Mouse (Mus musculus) lung, adult 2 months (tissue): ENCODE results near the gene Krt87. TPM values are rescaled to one million over a fixed set of nuclear protein-coding genes. Genes with fewer than 3 reads are reported as not detected.

Experiments
- DNase-seq: peaks from one replicate; pipeline ENCODE4 v3.0.0; 2022
- H3K4me1 ChIP-seq: fragments of 200-500 bp; 2 replicates; pipeline ENCODE4 v1.6.1; 2011; ENCODE audit warnings: low read length; ENCODE audit not compliant: control insufficient read depth, insufficient read depth
- H3K4me3 ChIP-seq: fragments of 200-500 bp; replicated peaks from 2 replicates; pipeline ENCODE3; 2011; ENCODE audit warnings: low read depth, mild to moderate bottlenecking, control low read depth, low read length; ENCODE audit errors: extremely low read depth
- CTCF ChIP-seq: fragments of 200-500 bp; IDR thresholded peaks from 2 replicates; pipeline ENCODE4 v1.5.1; 2011; ENCODE audit warnings: mild to moderate bottlenecking, low read length, control low read depth; ENCODE audit not compliant: insufficient read depth
- POLR2A ChIP-seq: fragments of 200-500 bp; IDR thresholded peaks from 2 replicates; pipeline ENCODE4 v1.6.1; 2011; ENCODE audit warnings: low read depth, mild to moderate bottlenecking, control low read depth, low read length, borderline replicate concordance; ENCODE audit errors: extremely low read depth
- WGBS: fragments of 180-500 bp; shearing (Covaris S2); methylation state at CpG from one replicate; pipeline ENCODE4 v1.1.7; 2018; 5-methylcytosine and 5-hydroxymethylcytosine counted together
- polyA plus RNA-seq: library from polyadenylated mRNA; depleted of rRNA; stranded (reverse); fragments of >200 nt; gene quantifications from 2 replicates; pipeline ENCODE4 v1.2.3, GENCODE M21; 2012; rRNA removed

The Krt87 gene
- polyA plus RNA-seq, 1 experiment = 0.44 TPM

DNA sequence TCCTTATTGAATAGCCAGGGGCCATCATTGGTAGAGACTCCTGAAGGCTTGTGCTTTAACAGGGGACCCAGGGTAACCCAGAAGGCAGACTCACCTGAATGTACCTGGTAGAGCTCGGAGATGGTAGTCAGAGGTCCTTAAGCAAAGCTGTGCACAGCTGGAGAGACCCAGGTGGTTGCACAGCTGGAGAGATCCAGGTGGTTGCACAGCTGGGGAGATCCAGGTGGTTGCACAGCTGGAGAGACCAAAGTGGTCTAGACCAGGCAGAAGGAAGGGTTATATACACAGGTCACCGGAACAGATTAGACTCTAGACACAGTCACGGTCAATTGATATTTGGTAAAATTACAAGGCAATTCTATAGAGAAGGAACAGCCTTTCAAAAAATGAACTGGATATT is 41.7 kb downstream of the Krt87 start:
- Histone ChIP-seq H3K4me3 (no peak overlapping the region), H3K4me1 (no peaks in the 10 kb centered on the region; the same call in 1 of the 2 replicates)
- no peak for DNase-seq
- WGBS = 87% methylated on average over 3 of the region's 3 CpGs
- no peak for TF ChIP-seq POLR2A
- TF ChIP-seq CTCF = no peak

DNA sequence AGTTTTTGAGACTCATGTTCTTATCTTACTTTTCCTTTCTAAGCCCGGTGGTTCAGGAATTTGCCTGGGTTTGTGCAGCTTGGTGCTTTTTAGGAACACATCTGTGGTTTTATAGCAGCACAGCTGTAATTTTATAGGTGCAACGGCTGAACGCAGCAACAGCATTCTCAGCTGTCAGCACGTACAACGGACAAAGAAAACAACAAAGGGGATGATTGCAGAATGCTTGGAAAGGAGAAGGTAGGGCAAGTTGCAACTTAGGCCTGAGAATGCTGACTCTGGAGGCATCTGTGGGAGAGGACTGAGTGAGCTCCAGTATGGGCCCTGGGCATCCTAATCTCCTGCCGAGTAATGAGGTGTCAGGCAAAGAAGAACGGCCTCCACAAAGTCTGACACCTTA is 42.1 kb downstream of the Krt87 start:
- H3K4me1 ChIP-seq = no peaks in the 10 kb centered on the region; the same call in 1 of the 2 replicates
- WGBS = 48% methylated on average over 7 of the region's 7 CpGs
- TF ChIP-seq POLR2A (no peak), CTCF (no peak)
- no peak for DNase-seq
- H3K4me3 ChIP-seq = no peak overlapping the region

DNA sequence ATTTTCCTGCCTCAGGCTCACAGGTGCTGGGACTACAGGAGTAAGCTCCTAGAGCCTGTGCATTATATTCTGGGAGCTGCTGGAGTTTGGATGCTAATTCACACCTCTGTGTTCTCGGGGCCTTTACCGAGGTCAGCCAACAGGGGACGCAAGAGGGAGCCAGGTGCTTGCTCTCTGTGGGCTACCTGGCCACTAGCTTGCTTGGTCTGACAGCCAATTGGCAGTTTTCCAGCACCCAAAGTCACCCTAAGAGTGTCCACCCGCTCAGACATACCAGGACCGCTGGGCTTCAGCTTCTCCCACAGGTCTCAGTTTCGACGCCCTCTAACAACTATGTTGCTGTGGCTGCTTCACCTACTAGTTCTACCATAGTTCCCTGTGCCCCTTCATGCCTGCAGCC is 43.7 kb downstream of the Krt87 start:
- 68% methylated on average over 7 of the region's 7 CpGs for WGBS
- Histone ChIP-seq H3K4me3 (no peak overlapping the region), H3K4me1 (no peaks in the 10 kb centered on the region; the same call in 1 of the 2 replicates)
- no peak for TF ChIP-seq POLR2A
- peak; percentile 36; the same call in 1 of the 2 replicates for TF ChIP-seq CTCF
- no peak for DNase-seq

DNA sequence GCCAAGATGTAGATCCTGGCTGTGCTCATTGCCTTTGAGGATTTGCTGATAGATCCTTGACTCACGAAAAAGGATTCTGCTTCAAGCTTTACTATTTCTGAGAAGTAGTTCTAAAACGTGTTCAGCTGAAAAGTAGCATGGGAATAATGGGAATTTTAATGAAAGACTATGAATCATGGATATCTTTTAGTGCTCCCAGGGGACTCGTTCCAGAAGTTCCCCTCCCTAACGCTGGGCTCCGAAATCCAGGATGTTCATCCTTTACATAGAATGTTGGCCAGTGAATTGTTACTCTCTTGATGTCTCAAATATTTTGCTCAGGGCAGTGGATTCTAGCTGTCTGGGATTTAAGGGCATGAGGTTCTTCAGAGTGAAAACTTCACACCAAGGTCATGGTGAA is 46.4 kb downstream of the Krt87 start:
- H3K4me3 ChIP-seq = no peak overlapping the region
- peaks cover 9% of the 10 kb centered on the region for H3K4me1 ChIP-seq
- 82% methylated on average over 5 of the region's 5 CpGs for WGBS
- no peak for DNase-seq
- TF ChIP-seq CTCF (no peak), POLR2A (no peak)

DNA sequence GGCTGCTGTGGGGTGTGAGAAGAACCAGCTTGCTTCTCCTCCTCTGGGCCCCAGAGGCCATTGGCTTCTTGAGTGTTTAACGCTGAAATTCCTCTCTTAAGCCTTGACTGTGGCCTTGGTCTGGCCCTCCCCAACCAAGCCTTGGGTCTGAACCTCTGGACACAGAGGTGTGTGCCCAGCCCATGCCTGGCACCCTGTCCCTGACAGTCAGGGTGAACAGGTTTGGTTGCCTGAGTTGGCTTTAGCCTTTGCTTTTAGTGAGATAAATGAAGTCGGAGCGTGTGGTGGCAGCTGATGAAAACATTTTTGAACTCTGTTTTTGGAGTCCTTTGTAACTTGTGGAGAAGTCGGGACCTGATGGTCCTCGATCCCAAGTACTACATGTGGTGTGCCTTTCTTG is 48.4 kb downstream of the Krt87 start:
- TF ChIP-seq CTCF (no peak), POLR2A (no peak)
- no peak for DNase-seq
- Histone ChIP-seq H3K4me1 (peaks cover 9% of the 10 kb centered on the region), H3K4me3 (no peak overlapping the region)
- 82% methylated on average over 5 of the region's 5 CpGs for WGBS

DNA sequence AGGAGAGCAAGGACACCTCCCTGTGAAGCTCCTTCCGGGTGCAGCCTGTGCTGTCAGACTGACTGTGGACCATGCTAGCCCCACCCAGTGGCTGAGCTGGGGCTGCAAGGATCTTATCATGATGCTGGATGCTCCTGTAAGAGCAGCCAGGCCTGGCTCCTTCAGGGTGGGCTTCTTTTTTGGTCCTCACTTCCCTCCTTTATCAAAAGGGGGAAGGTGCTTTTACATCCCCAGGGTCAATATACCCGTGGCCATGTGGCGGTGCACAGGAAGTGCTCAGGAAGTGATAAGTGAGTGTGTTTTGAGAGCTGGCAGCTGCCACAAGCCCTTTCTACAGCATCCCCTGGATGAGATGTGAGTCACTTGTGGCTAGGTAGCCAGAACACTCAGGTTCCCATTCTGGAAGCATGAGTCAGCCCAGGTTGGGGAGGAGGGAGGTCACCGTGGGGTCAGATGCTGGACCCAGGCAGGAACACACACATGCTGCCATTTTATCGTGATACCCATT is 50.5 kb downstream of the Krt87 start:
- WGBS = 10% methylated on average over 5 of the region's 5 CpGs
- DNase-seq = peak; percentile 50

DNA sequence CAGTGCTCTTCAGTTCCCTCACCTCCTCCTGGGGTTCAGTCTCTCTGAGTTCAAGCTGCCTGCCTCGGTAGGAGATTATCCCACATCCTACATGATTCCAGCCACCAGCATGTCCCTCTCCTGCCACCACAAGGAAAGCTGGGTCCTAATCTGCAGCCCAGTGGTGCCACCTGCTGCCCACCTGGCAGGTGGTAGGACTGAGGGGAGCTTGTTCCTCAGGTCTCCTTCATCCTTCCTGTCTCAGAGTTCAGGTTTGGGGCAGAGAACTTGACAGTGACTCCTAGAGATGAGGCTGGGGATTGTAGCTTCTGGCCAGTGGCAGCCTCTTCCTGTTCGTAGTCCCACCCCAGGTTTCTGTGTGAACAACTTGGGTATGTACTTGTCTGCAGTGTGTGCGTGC is 51.4 kb downstream of the Krt87 start:
- DNase-seq = peak; percentile 66
- WGBS = 64% methylated on average over 3 of the region's 3 CpGs
- Histone ChIP-seq H3K4me3 (no peak overlapping the region), H3K4me1 (peaks cover 9% of the 10 kb centered on the region; the same call in 1 of the 2 replicates)
- TF ChIP-seq POLR2A = no peak
- TF ChIP-seq CTCF = peak; percentile 81

More for the DNA sequence above, 50.5 kb downstream of the Krt87 start:
- TF ChIP-seq CTCF (peak; percentile 65), POLR2A (no peak)
- Histone ChIP-seq H3K4me1 (peaks cover 9% of the 10 kb centered on the region; the same call in 1 of the 2 replicates), H3K4me3 (no peak overlapping the region)

DNA sequence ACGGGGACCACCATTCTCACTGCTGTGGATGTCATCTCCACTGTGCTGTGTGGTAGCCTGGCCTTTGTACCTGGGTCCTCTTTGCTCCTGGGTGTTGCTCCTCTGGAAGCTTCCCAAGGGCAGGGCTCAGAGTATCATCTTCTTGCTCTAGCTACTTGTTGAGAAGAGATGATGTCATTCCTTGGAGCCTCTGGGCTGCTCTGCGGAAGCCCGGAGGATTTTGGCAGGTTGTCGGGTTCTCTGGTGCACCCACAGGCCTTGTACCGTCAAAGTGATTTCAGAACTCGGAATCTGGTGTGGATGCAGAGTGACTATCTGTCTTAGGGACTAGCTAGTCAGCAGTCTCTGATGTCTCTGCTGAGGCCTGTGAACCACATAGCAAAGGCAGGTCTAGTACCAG is 53.5 kb downstream of the Krt87 start:
- no peak for TF ChIP-seq POLR2A
- no peak for TF ChIP-seq CTCF
- peaks cover 23% of the 10 kb centered on the region for H3K4me1 ChIP-seq
- 69% methylated on average over 6 of the region's 6 CpGs for WGBS
- H3K4me3 ChIP-seq = no peak overlapping the region
- DNase-seq = no peak

DNA sequence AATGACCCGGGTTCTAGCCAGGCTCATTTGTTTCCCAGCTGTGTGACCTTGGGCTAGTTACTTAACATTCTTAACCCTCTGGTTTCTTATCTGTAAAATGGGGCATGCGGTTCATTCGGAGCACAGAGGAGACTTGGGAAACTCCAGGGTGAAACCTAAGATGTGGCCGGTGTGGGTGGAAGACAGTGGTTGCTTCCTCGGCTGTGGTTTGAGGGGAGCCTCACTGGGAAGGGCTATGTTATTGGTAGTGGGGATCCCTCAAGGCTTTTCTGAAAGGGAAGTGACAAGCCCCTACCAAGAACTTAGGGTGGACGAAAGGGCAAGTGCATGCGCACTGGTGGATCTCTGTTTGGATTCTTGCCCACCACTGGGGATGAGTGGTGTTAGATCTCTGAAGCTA is 54.0 kb downstream of the Krt87 start:
- TF ChIP-seq CTCF = no peak
- no peak for TF ChIP-seq POLR2A
- DNase-seq = no peak
- H3K4me3 ChIP-seq = no peak overlapping the region
- peaks cover 23% of the 10 kb centered on the region for H3K4me1 ChIP-seq
- WGBS = 78% methylated on average over 7 of the region's 7 CpGs

DNA sequence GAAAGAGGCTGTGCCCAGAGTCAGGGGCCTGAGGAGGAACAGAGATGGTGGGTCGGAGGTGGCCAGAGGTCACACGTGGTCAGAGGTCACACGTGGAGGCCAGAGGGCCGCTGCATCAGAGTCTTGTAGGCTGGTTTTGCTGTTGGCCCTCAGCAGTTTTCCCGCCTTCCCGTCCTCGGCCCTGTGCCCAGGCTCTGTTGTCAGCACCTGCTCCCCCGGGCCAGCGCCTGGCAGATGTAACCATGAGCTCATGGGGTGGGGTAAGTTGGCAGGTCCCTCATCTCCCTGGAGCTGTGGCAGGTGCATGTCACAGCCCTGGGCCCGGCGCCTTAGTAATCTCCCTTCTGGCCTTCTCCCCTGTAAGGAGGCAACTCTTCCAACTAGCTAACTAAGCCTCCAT is 55.8 kb downstream of the Krt87 start:
- DNase-seq = no peak
- 85% methylated on average over 11 of the region's 11 CpGs for WGBS
- peaks cover 18% of the 10 kb centered on the region for H3K4me1 ChIP-seq
- H3K4me3 ChIP-seq = no peak overlapping the region
- TF ChIP-seq CTCF (no peak), POLR2A (no peak)

DNA sequence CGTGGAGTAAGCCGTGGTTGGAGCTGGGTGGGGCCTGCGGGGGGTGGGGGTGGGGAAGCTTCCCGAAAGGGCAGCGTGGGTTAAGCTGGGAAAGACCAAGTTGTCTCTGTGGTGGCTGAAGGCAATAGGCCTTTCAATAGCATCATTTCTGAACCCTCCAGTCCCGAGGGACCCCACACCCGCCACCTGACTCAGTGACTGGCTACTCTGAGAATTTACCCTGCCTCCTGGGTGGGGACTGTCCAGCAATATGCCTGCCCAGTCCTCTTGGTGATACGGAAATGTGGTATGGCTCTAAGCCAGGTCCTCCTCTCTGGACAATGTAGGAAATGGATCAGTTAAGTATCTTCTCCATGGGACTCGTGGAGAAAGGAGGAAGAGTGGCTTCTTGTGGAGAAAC is 56.8 kb downstream of the Krt87 start:
- no peak overlapping the region for H3K4me3 ChIP-seq
- DNase-seq = no peak
- WGBS = 17% methylated on average over 9 of the region's 9 CpGs
- peaks cover 19% of the 10 kb centered on the region for H3K4me1 ChIP-seq
- 0 out of 2 replicates have a peak, but pooled peaks have one; percentile 12 for TF ChIP-seq POLR2A
- TF ChIP-seq CTCF = no peak

Other genes with a start within 250 kb of the Krt87 start
- gene Grasp, start 214.6 kb downstream of the Krt87 start, polyA plus RNA-seq = 36.6 and 58.8 TPM in 2 replicates
- gene Nr4a1, start 184.5 kb downstream of the Krt87 start, polyA plus RNA-seq = 40.0 and 43.4 TPM in 2 replicates
- gene Atg101, start 154.5 kb downstream of the Krt87 start, polyA plus RNA-seq = 36.1 and 38.6 TPM in 2 replicates
- 35.1 and 39.4 TPM in 2 replicates for gene 6030408B16Rik, start 145.6 kb downstream of the Krt87 start, polyA plus RNA-seq
- 130 and 155 TPM in 2 replicates for gene Krt80, start 68.6 kb downstream of the Krt87 start, polyA plus RNA-seq
- 136 and 143 TPM in 2 replicates for gene Krt7, start 27.8 kb downstream of the Krt87 start, polyA plus RNA-seq
- not detected in 2 replicates for gene Krt88, start 8.9 kb upstream of the Krt87 start, polyA plus RNA-seq
- not detected in 2 replicates for gene Krt81, start 24.9 kb upstream of the Krt87 start, polyA plus RNA-seq
- 0.09 and 0.12 TPM in 2 replicates for gene Krt86, start 34.7 kb upstream of the Krt87 start, polyA plus RNA-seq
- 0.06 and 0.25 TPM in 2 replicates for gene Krt83, start 52.7 kb upstream of the Krt87 start, polyA plus RNA-seq
- not detected in 2 replicates for gene Gm49425, start 78.5 kb upstream of the Krt87 start, polyA plus RNA-seq
- gene Krt84, start 94.0 kb upstream of the Krt87 start, polyA plus RNA-seq = 0.13 TPM in 1 of 2 replicates, not detected in the other
- not detected in 2 replicates for gene Krt82, start 111.9 kb upstream of the Krt87 start, polyA plus RNA-seq
- 0.22 TPM in 1 of 2 replicates, not detected in the other for gene Krt90, start 124.1 kb upstream of the Krt87 start, polyA plus RNA-seq
- gene Krt75, start 135.1 kb upstream of the Krt87 start, polyA plus RNA-seq = 0.14 TPM in 1 of 2 replicates, not detected in the other
- not detected in 2 replicates for gene Gm5414, start 189.4 kb upstream of the Krt87 start, polyA plus RNA-seq
- not detected in 2 replicates for gene Gm5478, start 208.6 kb upstream of the Krt87 start, polyA plus RNA-seq
- 1.5 TPM in 1 of 2 replicates, not detected in the other for gene Krt6b, start 241.5 kb upstream of the Krt87 start, polyA plus RNA-seq